Mouse (Mus musculus) liver, postnatal 0 days (tissue): ENCODE measurements around the gene Mllt1.

Source experiments
- CTCF ChIP-seq: sonication (generic); IDR thresholded peaks from 2 replicates; pipeline ENCODE4 v1.5.1; 2016; ENCODE audit warnings: antibody characterized with exemption, low read depth
- EP300 ChIP-seq: IDR thresholded peaks from 2 replicates; pipeline ENCODE4 v1.6.1; 2016; ENCODE audit warnings: antibody characterized with exemption, low read depth, mild to moderate bottlenecking

DNA sequence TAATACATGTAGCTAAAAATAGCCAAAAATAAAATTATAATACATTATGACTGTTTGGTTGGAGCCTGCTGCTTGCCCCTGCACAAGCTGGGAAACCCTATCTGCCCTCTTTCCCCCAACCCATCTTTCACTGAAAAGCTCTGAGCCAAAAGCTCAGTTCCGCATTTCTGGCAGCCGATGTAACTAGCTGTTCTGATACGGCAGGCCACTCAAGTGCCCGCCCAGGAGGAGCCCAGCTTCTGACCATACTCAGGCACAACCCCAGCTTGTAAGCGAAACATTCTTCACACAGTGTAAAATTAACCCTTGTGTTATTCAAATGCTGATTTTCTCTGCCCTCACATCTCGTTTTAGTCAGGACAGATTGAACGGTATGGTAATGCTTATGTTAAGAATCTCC is 76.3 kb downstream of the Mllt1 start:
- no peak for TF ChIP-seq CTCF
- TF ChIP-seq EP300, result no peak
